Mouse (Mus musculus) cerebellum, adult 8-10 months (tissue): Measurements from ENCODE around the gene Bmp6.

Experiments
- DNase-seq: peaks from one replicate; pipeline ENCODE4 v3.0.0; 2022

The Bmp6 gene

GRCm38 (mm10) chr13:38344713-38345430 is at the start of gene Bmp6:
Bmp6 (plus strand) TSS chr13:38345107.
- peak; percentile 23 for DNase-seq

GRCm38 (mm10) chr13:38296166-38296565 is 48.7 kb upstream of the Bmp6 start:
- DNase-seq = no peak

- DNase-seq = no peak
Observed at GRCm38 (mm10) chr13:38296601-38297000, 48.3 kb upstream of the Bmp6 start.

GRCm38 (mm10) chr13:38311125-38311524 is 33.8 kb upstream of the Bmp6 start:
- DNase-seq = no peak

- no peak for DNase-seq
Observed at GRCm38 (mm10) chr13:38312357-38313040, 32.4 kb upstream of the Bmp6 start.

GRCm38 (mm10) chr13:38314590-38314989 is 30.3 kb upstream of the Bmp6 start:
- DNase-seq = no peak

- no peak for DNase-seq
Observed at GRCm38 (mm10) chr13:38318418-38318817, 26.5 kb upstream of the Bmp6 start.

GRCm38 (mm10) chr13:38320354-38320753 is 24.6 kb upstream of the Bmp6 start:
- DNase-seq = no peak

- DNase-seq = no peak
Observed at GRCm38 (mm10) chr13:38324452-38324851, 20.5 kb upstream of the Bmp6 start.

- no peak for DNase-seq
Observed at GRCm38 (mm10) chr13:38327377-38327776, 17.5 kb upstream of the Bmp6 start.

- DNase-seq = no peak
Observed at GRCm38 (mm10) chr13:38333496-38333895, 11.4 kb upstream of the Bmp6 start.

GRCm38 (mm10) chr13:38342598-38342997 is 2.3 kb upstream of the Bmp6 start:
- peak; percentile 14 for DNase-seq

GRCm38 (mm10) chr13:38343202-38343601 is 1.7 kb upstream of the Bmp6 start:
- DNase-seq = no peak

GRCm38 (mm10) chr13:38345431-38345820 is 519 bp downstream of the Bmp6 start:
- DNase-seq = no peak

GRCm38 (mm10) chr13:38346096-38346915 is 1.4 kb downstream of the Bmp6 start:
- DNase-seq = no peak

- DNase-seq = no peak
Observed at GRCm38 (mm10) chr13:38347021-38347774, 2.3 kb downstream of the Bmp6 start.

GRCm38 (mm10) chr13:38347775-38348135 is 2.8 kb downstream of the Bmp6 start:
- no peak for DNase-seq

GRCm38 (mm10) chr13:38349046-38349445 is 4.1 kb downstream of the Bmp6 start:
- no peak for DNase-seq

GRCm38 (mm10) chr13:38349818-38350217 is 4.9 kb downstream of the Bmp6 start:
- no peak for DNase-seq

GRCm38 (mm10) chr13:38351996-38352395 is 7.1 kb downstream of the Bmp6 start:
- DNase-seq = no peak

GRCm38 (mm10) chr13:38352986-38353385 is 8.1 kb downstream of the Bmp6 start:
- DNase-seq = no peak

GRCm38 (mm10) chr13:38353420-38354255 is 8.7 kb downstream of the Bmp6 start:
- DNase-seq = no peak
